Mouse (Mus musculus) G1E (cell line): Measurements from ENCODE around the gene Mtrex.

Experiments
- CTCF ChIP-seq: IDR thresholded peaks from 2 replicates; pipeline ENCODE4 v1.5.1; 2012; ENCODE audit warnings: low read depth, low read length, inconsistent platforms, mixed read lengths
- GATA1 ChIP-seq: IDR thresholded peaks from 2 replicates; pipeline ENCODE4 v1.6.1; 2012; ENCODE audit warnings: borderline replicate concordance, low read length, inconsistent platforms, mixed read lengths
- POLR2AphosphoS5 ChIP-seq: IDR thresholded peaks from 2 replicates; pipeline ENCODE4 v1.6.1; 2012; ENCODE audit warnings: low read depth, low read length, inconsistent platforms; ENCODE audit not compliant: insufficient replicate concordance

DNA sequence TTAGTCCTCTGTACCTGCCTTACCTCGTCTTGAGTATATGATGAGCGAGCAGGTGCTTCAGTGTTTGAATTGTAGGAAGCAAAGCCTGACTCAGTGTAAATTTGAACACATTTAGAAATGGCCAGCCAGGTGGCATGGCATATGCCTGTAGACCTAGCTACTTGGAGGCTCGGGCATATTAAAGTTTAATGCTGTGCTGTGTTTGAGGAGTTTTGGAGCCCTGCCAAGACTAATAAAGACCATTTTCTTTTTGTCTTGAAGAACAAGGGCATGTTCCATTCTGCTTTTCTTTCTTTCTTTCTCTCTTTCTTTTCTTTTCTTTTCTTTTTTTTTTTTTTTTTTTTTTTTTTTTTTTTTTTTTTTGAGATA is 93.3 kb downstream of the Mtrex start:
- TF ChIP-seq CTCF (no peak), GATA1 (no peak), POLR2AphosphoS5 (no peak)
